Mouse (Mus musculus) myocyte (in vitro differentiated cells): ENCODE results near the gene Lrrc63.

Experiments used
- CEBPB ChIP-seq: IDR thresholded peaks from 2 replicates; pipeline ENCODE4 v1.6.1; 2011; ENCODE audit warnings: mild to moderate bottlenecking, moderate library complexity; ENCODE audit not compliant: poor library complexity, insufficient read depth, severe bottlenecking
- E2F4 ChIP-seq: IDR thresholded peaks from one replicate; pipeline ENCODE4 v1.6.1; 2011; ENCODE audit warnings: mild to moderate bottlenecking, control low read depth, moderate library complexity; ENCODE audit not compliant: insufficient read depth
- MAX ChIP-seq: IDR thresholded peaks from one replicate; pipeline ENCODE4 v1.6.1; 2011; ENCODE audit warnings: low read depth, mild to moderate bottlenecking, control low read depth
- MYOD1 ChIP-seq, 3 experiments: IDR thresholded peaks; one replicate each; pipeline ENCODE4 v1.6.1; 2011; ENCODE audit warnings: control low read depth in 2 of 3, low read depth in 2 of 3, mild to moderate bottlenecking in 2 of 3, moderate library complexity in 1 of 3; ENCODE audit not compliant: insufficient read length in 2 of 3, control insufficient read depth in 1 of 3
- MYOG ChIP-seq, 3 experiments: IDR thresholded peaks; one replicate each; pipeline ENCODE4 v1.6.1; 2011; ENCODE audit warnings: control low read depth in 2 of 3, low read depth in 2 of 3, mild to moderate bottlenecking in 2 of 3; ENCODE audit not compliant: insufficient read length in 2 of 3, control insufficient read depth in 1 of 3, insufficient read depth in 1 of 3
- POLR2A ChIP-seq: IDR thresholded peaks from one replicate; pipeline ENCODE4 v1.6.1; 2011; ENCODE audit warnings: low read depth, mild to moderate bottlenecking, control low read depth, moderate library complexity; ENCODE audit not compliant: insufficient read length
- POLR2AphosphoS2 ChIP-seq: IDR thresholded peaks from one replicate; pipeline ENCODE4 v1.6.1; 2011; ENCODE audit warnings: low read depth, control low read depth; ENCODE audit not compliant: insufficient read length
- REST ChIP-seq: IDR thresholded peaks from one replicate; pipeline ENCODE4 v1.6.1; 2011; ENCODE audit warnings: mild to moderate bottlenecking, control low read depth, moderate library complexity; ENCODE audit not compliant: insufficient read depth, insufficient read length
- SRF ChIP-seq: IDR thresholded peaks from one replicate; pipeline ENCODE4 v1.6.1; 2011; ENCODE audit warnings: low read depth; ENCODE audit not compliant: control insufficient read depth, insufficient read length
- TCF12 ChIP-seq: IDR thresholded peaks from one replicate; pipeline ENCODE4 v1.6.1; 2011; ENCODE audit warnings: mild to moderate bottlenecking, control low read depth; ENCODE audit not compliant: poor library complexity, insufficient read depth, severe bottlenecking
- USF1 ChIP-seq: IDR thresholded peaks from one replicate; pipeline ENCODE4 v1.6.1; 2011; ENCODE audit warnings: low read depth, mild to moderate bottlenecking, control low read depth, moderate library complexity

- TF ChIP-seq POLR2AphosphoS2 (no peak), E2F4 (no peak), POLR2A (no peak), TCF12 (no peak), CEBPB (no peak), MAX (no peak), SRF (no peak), USF1 (no peak), MYOG (IDR thresholded peaks at IDR 0.05; ENCODE audit: control insufficient read depth in 1 of 3, insufficient read depth in 1 of 3, insufficient read length in 2 of 3, low read depth in 2 of 3) (no peak), MYOD1 (IDR thresholded peaks at IDR 0.05; ENCODE audit: control insufficient read depth in 1 of 3, insufficient read length in 2 of 3, low read depth in 2 of 3) (no peak), REST (no peak)
Observed at GRCm38 (mm10) chr14:75179255-75179963, 48.7 kb upstream of the Lrrc63 start.
